Mouse (Mus musculus): ENCODE results near the gene Tcp1. TPM values are rescaled to one million over a fixed set of nuclear protein-coding genes. Genes with fewer than 3 reads are reported as not detected.

The Tcp1 gene
- polyA plus RNA-seq, 1 experiment from 2014 or later, result 469 TPM

DNA sequence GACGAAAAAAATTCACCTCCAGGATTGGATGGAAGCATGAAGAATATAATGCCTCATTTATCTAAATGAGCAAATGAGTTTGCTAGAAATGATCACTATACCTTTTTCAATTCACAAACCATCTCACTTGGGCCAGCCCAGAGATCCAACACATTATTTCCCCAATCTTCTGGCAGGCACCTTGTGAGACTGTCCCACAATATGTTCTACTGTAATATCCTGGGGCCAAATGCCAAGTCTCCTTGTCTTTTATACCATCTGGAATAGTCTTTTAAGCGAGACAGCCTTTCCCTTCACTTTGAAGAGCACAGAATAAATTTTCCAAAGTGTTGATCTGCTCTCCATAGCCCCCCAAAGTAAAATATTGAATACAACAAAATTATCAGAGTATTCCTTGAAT is 58.4 kb downstream of the Tcp1 start:
- no peaks in the 10 kb centered on the region for H3K27me3 ChIP-seq (ENCODE audit: insufficient read depth, low read length)
- no peak for ATAC-seq (ENCODE audit: insufficient read depth)

More for the DNA sequence above, 58.4 kb downstream of the Tcp1 start:
- no peak overlapping the region for H3K4me3 ChIP-seq (ENCODE audit: low read depth, low read length)
- no peak overlapping the region for H3K27ac ChIP-seq (ENCODE audit: low read depth)
- H3K36me3 ChIP-seq (ENCODE audit: insufficient read depth), result peaks cover 71% of the 10 kb centered on the region
- H3K9ac ChIP-seq, result no peak overlapping the region
- DNase-seq, result no peak
- no peak overlapping the region for H3K4me2 ChIP-seq
- no peaks in the 10 kb centered on the region for H3K4me1 ChIP-seq (ENCODE audit: insufficient read depth)
- no peak for TF ChIP-seq CTCF (IDR thresholded peaks at IDR 0.05; ENCODE audit: low read depth)
- WGBS, result 83% methylated on average over 2 of the region's 2 CpGs
- no peaks in the 10 kb centered on the region for H3K9me3 ChIP-seq (ENCODE audit: low read depth, low read length)

Other genes with a start within 250 kb of the Tcp1 start
- gene Slc22a1, start 239.9 kb upstream of the Tcp1 start, polyA plus RNA-seq (2014; fragmentation: Nextera tagmentation; extraction: Ambion mirVana), result 1.2 and 5.1 TPM in 2 replicates
- gene Igf2r, start 146.0 kb upstream of the Tcp1 start, polyA plus RNA-seq (2014; fragmentation: Nextera tagmentation; extraction: Ambion mirVana), result 86.6 and 87.0 TPM in 2 replicates
- gene Mas1, start 47.6 kb upstream of the Tcp1 start, polyA plus RNA-seq (2014; fragmentation: Nextera tagmentation; extraction: Ambion mirVana), result 0.67 and 0.97 TPM in 2 replicates
- 0.09 TPM in 1 of 2 replicates, not detected in the other for gene Mrgprh, start 39.7 kb upstream of the Tcp1 start, polyA plus RNA-seq (2014; fragmentation: Nextera tagmentation; extraction: Ambion mirVana)
- gene Pnldc1, start 5.5 kb upstream of the Tcp1 start, polyA plus RNA-seq (2014; fragmentation: Nextera tagmentation; extraction: Ambion mirVana), result 1.4 and 2.0 TPM in 2 replicates
- gene Mrpl18, start 644 bp downstream of the Tcp1 start, polyA plus RNA-seq (2014; fragmentation: Nextera tagmentation; extraction: Ambion mirVana), result 150 and 151 TPM in 2 replicates
- gene Acat3, start 24.9 kb downstream of the Tcp1 start, polyA plus RNA-seq (2014; fragmentation: Nextera tagmentation; extraction: Ambion mirVana), result 0.67 and 0.69 TPM in 2 replicates
- gene Acat2, start 45.0 kb downstream of the Tcp1 start, polyA plus RNA-seq (2014; fragmentation: Nextera tagmentation; extraction: Ambion mirVana), result 93.7 and 98.2 TPM in 2 replicates
- 136 TPM in 2 replicates for gene Wtap, start 78.5 kb downstream of the Tcp1 start, polyA plus RNA-seq (2014; fragmentation: Nextera tagmentation; extraction: Ambion mirVana)
- 100 and 106 TPM in 2 replicates for gene Sod2, start 91.1 kb downstream of the Tcp1 start, polyA plus RNA-seq (2014; fragmentation: Nextera tagmentation; extraction: Ambion mirVana)
- not detected in 2 replicates for gene Gpr31b, start 136.6 kb downstream of the Tcp1 start, polyA plus RNA-seq (2014; fragmentation: Nextera tagmentation; extraction: Ambion mirVana)
- not detected in 2 replicates for gene Tcp10b, start 145.4 kb downstream of the Tcp1 start, polyA plus RNA-seq (2014; fragmentation: Nextera tagmentation; extraction: Ambion mirVana)
- not detected in 2 replicates for gene Unc93a, start 216.1 kb downstream of the Tcp1 start, polyA plus RNA-seq (2014; fragmentation: Nextera tagmentation; extraction: Ambion mirVana)